Mouse (Mus musculus): ENCODE measurements around the gene Klk10.

The Klk10 gene

GRCm38 (mm10) chr7:43780746-43781145 lies at the start of gene Klk10:
Gene Klk10, plus strand, starts transcription at chr7:43781035.
- no peak for DNase-seq

- no peak for DNase-seq
Observed at GRCm38 (mm10) chr7:43747788-43748187, 33.0 kb upstream of the Klk10 start.

GRCm38 (mm10) chr7:43752806-43753205 lies 28.0 kb upstream of the Klk10 start:
- no peak for DNase-seq

GRCm38 (mm10) chr7:43766484-43766883 lies 14.4 kb upstream of the Klk10 start:
- no peak for DNase-seq

GRCm38 (mm10) chr7:43768597-43768996 lies 12.2 kb upstream of the Klk10 start, which contains the start of gene Klk12:
Gene Klk12, plus strand, starts transcription at chr7:43768897.
- no peak for DNase-seq

- DNase-seq: no peak
Observed at GRCm38 (mm10) chr7:43769636-43770035, 11.2 kb upstream of the Klk10 start.

GRCm38 (mm10) chr7:43770701-43771100 lies 10.1 kb upstream of the Klk10 start:
- DNase-seq: no peak

- DNase-seq: no peak
Observed at GRCm38 (mm10) chr7:43771916-43772315, 8.9 kb upstream of the Klk10 start.

- DNase-seq: no peak
Observed at GRCm38 (mm10) chr7:43772901-43773300, 7.9 kb upstream of the Klk10 start.

- DNase-seq: no peak
Observed at GRCm38 (mm10) chr7:43774364-43774763, 6.5 kb upstream of the Klk10 start, which contains the start of gene Klk11. Gene Klk11, plus strand, starts transcription at chr7:43774604.

- no peak for DNase-seq
Observed at GRCm38 (mm10) chr7:43774802-43775201, 6.0 kb upstream of the Klk10 start.

GRCm38 (mm10) chr7:43775311-43776057 lies 5.4 kb upstream of the Klk10 start:
- DNase-seq: no peak

GRCm38 (mm10) chr7:43776506-43776905 lies 4.3 kb upstream of the Klk10 start:
- DNase-seq: no peak

GRCm38 (mm10) chr7:43777423-43777822 lies 3.4 kb upstream of the Klk10 start:
- no peak for DNase-seq

- no peak for DNase-seq
Observed at GRCm38 (mm10) chr7:43778176-43778970, 2.5 kb upstream of the Klk10 start.

- DNase-seq: no peak
Observed at GRCm38 (mm10) chr7:43780241-43780640, 594 bp upstream of the Klk10 start.

- no peak for DNase-seq
Observed at GRCm38 (mm10) chr7:43781541-43781940, 706 bp downstream of the Klk10 start.

- DNase-seq: peak; percentile 36 to 75
Observed at GRCm38 (mm10) chr7:43782275-43783265, 1.7 kb downstream of the Klk10 start.

GRCm38 (mm10) chr7:43785286-43785685 lies 4.5 kb downstream of the Klk10 start:
- no peak for DNase-seq

GRCm38 (mm10) chr7:43788096-43788495 lies 7.3 kb downstream of the Klk10 start:
- DNase-seq: no peak

GRCm38 (mm10) chr7:43789295-43789694 lies 8.5 kb downstream of the Klk10 start:
- no peak for DNase-seq

- DNase-seq: no peak
Observed at GRCm38 (mm10) chr7:43791591-43791990, 10.8 kb downstream of the Klk10 start, which contains the start of gene Klk9. Gene Klk9, plus strand, starts transcription at chr7:43791891.

GRCm38 (mm10) chr7:43796355-43796754 lies 15.5 kb downstream of the Klk10 start:
- no peak for DNase-seq
